Mouse (Mus musculus) ES-CJ7 (cell line): Measurements from ENCODE around the gene Slc29a1.

Experiments
- DNase-seq: peaks from one replicate; pipeline ENCODE4 v3.0.0; 2011; ENCODE audit warnings: low read depth, low spot score

Gene Slc29a1

DNA sequence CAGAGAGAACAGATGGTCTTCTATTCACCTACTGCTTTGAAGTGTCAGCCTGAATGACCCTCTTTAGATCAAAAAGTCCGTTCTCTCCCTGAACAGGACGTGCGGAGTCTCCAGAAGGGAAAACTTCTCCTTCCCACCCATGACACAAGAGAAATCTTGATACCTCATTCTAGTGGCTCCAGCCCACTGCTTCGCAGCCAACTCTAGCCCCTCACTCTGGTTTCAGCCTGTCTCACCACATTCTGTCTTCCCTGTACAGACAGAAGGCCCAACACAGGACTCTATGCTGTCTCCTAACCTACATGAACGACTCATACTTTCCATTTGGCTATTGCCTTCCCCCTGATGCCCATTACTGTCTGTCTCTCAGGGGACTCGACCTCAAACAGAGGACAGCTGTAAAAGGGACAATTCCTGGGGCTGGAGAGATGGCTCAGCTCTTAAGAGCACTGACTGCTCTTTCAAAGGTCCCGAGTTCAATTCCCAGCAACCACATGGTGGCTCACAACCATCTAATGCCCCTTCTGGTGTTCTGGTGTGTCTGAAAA, 48.1 kb downstream of the Slc29a1 start:
- no peak for DNase-seq

GRCm38 (mm10) chr17:45550253-45550652, 49.2 kb downstream of the Slc29a1 start:
- no peak for DNase-seq

DNA sequence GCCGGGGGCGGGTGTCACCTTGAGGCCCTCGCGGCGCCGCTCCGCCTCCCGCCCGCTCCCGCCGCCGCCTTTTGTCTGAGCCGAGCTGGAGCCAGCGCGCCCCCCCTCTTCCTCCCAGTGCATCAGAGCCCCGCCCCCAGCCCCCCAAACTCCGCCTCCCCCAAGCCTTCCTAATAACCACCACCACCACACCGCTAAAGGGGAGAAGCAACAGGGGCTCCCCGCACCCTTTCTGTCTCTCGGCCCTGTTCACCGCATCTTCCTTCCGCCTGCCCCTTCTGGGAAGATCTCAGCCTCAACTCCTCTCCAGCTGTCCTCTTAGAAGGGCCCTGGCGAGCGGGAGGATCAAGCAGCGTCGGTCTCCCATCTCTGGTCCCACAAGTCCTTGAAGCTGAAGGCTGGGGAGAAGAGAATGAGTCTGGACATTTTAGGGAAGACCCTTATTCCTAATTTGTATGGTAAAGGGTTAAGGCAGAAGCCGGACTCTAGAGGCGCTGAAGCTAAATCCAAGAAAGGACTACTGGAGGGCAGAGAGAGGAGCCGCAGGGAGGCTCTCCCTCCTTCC, 49.7 kb downstream of the Slc29a1 start, which contains the start of gene Tmem151b:
Tmem151b (minus strand) TSS at position 61 of the 565 bp plus-strand sequence.
- peak; percentile 58 for DNase-seq

DNA sequence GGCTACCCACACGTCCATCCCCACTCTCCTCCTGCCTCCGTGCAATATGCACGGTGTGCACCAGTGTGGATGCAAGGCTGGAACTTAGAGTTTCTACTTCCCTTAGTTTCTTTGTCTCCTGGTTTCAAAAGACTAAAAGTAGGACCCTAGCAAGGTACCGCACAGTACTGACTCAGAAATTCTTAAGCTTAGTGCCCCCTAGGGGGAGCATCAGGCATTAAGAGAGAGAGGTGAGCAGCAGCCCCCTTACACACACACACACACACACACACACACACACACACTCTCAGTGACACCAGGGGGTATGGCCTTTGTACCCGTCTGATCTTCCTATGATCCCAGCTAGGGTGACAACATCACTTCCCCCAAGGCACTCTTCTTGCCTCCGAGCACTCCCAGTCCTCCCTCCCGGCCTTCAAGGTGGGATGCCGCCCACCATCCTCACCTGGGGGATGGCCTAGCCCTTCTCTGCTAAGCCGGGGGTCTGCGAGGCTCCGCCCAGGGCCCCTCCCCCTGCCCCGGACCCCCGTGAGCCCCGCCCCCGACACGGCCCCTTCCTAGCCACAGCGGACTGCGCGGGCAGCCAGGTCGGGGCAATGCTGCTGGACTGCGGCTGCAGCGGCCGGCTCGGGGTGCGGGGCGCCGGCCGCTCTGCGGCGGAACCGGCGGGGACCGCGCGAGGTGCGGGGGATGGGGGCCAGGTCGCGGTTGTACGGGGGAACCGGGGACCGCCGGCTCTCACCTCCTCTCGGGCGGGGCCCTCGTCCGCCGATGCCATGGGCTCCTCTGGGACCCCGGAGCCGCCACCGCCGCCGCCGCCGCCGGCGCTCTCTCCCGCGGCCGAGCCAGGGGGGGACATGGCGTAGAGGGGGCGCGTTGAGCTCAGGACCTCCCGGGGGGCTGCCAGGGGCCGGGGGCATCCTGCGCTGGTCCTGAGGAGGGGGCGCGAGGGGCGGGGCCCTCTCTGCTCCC, 50.6 kb downstream of the Slc29a1 start:
- peak; percentile 93 for DNase-seq

- DNase-seq, result no peak
These were observed 51.8 kb downstream of the Slc29a1 start for GRCm38 (mm10) chr17:45547461-45548190.

GRCm38 (mm10) chr17:45546941-45547340, 52.5 kb downstream of the Slc29a1 start:
- DNase-seq, result no peak

DNA sequence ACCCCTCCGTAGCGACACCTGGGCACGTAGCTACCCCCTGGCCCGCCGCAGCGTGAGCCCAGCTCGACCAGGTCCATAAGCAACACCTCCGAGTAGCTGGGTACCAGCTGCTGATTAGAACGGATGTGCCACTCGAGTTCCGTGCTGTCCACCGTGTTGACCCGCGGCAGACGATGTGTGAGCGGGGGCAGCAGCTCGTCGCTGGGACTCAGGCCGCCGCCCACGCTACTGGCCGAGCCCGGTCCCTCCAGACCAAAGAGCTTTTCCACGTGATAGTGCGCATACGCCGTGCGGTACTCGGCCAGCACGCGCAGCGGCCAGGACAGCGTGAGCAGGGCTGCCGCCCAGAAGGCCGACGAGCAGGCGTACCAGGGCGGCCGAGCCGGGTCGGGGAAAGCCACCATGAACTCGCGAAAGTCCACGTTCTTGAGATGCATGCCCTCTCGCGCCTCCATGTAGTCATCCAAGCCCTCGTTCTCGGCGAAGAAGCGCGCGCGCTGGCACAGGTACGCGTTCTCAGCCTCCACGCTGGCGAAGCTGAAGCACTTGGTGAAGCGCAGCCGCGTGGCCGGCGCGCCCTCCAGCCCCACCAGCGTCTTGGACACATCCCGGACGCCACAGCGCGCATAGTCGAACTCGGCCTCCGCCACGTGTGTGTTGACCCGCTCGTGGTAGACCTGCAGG, 54.0 kb downstream of the Slc29a1 start:
- DNase-seq, result peak; percentile 42

DNA sequence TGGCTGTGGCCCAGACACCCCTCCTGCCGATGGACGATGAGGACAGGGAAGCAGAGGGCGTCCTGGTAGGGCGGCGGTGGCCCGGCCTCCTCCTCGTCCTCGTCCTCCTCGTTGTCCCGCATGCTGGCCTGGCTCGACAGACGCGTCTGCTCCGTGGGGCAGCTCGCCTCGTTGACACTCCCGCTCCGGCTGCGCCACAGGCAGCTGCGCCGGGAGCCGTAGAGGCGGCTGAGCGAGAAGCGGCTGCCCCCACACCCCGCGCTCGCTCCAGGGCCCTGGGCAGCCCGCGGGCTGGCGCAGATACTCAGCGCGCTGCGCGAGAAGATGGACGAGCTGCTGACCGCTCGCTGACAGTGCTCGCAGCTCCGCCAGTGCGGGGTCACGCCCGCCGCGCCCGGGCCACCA, 54.5 kb downstream of the Slc29a1 start:
- DNase-seq, result no peak

DNA sequence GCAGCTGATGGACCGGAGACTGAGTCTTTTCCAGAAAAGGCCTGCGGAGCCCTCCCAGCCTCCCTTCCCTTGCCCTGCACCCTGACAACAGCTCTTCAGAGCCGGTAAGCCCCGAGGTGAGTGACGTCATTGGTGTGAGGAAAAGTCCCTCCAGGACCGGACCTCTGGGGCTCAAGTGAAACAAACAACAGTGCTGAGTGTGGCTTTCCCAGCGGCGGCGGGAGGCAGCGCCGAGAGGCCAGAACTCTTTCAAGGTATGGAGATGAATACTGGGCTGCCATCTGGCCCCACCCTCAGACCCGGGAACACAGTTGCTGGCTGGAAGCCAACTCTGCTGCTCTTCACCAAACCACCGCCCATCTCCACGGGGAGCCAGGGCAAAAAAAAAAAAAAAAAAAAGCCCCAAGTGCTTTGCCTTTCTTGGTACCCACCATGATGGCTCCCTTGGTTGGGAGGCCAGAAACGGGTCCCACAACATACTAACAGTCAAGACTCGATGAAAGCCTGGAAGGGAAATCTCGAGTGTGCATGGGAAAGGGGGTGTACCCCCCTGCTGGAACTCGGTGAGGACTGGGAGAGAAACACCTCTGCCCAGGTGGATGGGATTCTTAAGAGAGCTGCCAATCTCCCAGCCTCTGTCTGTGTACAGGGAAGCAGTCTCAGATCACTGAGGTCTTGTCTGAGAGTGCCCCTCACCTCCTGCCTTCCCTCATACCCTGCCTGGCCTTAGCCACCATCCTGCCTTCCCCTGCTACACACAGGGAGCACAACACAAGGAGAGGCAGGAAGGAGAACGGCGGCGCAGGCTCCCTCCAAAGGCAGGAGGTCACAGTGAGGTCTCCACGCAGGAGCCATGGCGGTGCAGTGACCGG, 55.2 kb downstream of the Slc29a1 start:
- peak; percentile 96 for DNase-seq

DNA sequence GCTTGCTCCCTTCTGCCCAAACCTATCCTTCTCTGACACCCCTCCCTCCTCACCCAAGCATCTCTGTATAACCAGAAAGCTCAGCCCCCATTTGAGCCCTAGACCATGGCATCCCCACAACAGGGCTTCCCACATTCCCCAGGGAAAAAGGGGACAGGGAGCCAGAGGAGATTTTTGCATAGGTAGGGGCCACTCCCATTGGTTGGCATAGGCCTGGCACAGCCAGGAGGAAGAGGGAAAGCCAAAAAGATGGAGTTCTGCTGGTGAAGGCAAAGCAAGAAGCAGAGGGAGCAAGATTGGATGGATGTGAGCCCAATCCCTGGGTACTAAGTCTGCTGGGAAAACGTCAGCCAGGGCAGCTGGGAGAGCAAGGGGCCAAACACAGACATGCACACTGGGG, 56.3 kb downstream of the Slc29a1 start:
- no peak for DNase-seq

DNA sequence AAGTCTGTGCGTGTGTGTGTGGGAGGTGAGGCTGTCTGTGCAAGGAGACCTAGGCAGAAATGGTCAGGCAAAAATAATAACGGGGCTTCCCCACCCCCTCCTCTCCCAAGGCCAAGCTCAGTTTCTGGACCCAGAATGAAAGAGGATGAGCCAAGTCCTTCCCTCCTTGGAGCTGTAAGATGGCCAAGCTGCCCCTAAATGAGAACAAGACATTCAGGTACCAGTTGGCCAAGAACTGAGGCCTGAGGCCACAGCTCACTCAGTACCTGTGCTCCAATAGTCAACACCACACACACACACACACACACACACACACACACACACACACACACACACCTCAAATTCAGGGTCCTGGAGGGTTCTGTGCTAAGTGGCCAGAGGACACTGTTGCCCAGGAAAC, 56.7 kb downstream of the Slc29a1 start:
- DNase-seq, result no peak

DNA sequence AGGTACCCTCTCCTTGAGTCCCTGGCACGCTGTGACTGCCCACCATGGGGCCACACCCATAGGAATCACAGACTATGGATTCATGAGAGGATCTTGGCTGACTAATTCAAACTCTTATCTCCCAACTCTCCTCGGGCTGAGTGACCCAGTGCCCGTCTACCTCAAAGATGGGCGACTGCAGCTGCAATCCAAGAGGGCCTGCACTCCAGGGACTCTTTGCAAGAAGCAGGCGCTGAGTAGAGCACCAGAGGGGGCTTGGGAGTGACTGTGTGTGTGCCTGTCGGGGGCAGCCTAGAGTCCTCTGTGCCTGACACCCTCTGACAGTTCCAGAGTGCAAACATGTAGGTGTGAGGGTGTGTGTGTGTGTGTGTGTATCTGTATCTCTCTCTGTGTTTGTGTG, 57.3 kb downstream of the Slc29a1 start:
- no peak for DNase-seq

DNA sequence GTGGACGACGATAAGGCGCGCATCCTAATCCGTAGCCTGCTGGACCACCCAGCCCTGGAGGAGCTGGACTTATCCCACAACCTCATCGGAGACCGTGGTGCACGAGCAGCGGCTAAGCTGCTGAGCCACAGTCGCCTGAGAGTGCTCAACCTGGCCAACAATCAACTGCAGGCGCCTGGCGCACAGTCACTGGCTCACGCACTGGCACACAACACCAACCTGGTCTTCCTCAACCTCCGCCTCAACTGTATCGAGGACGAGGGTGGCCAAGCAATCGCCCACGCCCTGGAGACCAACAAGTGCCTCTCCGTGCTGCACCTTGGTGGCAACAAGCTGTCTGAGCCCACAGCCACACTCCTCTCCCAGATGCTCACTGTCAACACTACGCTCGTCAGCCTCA, 59.7 kb downstream of the Slc29a1 start:
- DNase-seq, result no peak

- DNase-seq, result no peak
These were observed 61.0 kb downstream of the Slc29a1 start for GRCm38 (mm10) chr17:45538394-45538793.

DNA sequence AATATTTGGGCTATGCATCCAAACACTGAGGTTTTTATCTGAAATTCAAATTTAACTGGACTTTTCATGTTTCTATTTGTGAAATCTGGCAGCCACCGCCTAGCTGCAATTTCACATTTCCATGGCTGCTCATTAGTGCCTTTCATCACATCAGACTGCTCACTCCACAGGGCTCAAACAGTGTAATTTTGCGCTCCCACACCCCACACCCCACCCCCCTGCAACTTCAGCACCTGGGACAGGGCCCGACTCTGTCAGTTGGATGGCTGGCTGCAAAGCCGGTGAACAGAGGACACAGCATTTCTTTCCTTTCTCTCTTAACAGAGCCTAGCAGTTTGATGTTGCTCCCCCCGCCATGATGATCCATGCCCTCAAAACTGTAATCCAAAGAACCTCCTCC, 63.1 kb downstream of the Slc29a1 start:
- DNase-seq, result no peak
